9 mouse cellular contexts compared by ENCODE assay signal in the genomic region with DNA sequence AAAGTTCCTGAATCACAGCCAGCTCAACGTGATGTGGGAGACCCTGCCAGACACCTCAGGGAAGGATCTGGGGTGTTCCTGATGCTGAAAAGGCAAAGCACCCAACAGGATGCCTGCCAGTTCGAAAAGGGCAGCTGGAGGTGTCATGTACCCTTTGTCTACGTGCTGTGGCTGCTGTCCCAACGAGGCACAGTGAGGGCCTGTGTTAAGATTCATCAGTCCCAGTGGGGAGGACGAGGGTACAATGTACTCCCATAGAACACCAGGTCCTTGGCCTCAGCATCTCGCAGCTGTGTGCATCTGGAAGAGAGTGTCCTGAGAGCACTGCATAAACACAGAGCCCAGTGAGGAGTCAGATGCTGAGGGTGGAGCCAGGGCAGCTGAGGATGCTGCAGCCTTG.
DNase-seq lines count a peak whose midpoint lies in the region; ATAC-seq and TF ChIP-seq lines count a peak whose summit lies in the region.
"Had no signal": no experiment of that assay in that cellular context is flagged by ENCODE, and none has a peak within 500 bp of the region (broad histone marks: within the 10 kb centered on the region; RNA-seq: fewer than 3 reads in every experiment).

No protein-coding gene starts in this region.

- intact Hi-C loops in left cerebral cortex, postnatal 25 days (cut with DNase I) = no loop called here

- peak; percentile 70 for ATAC-seq in heart, postnatal 0 days (ENCODE audit: insufficient read depth, low read depth)

- no peaks in the 10 kb centered on the region for H3K4me1 ChIP-seq in heart, postnatal 0 days (ENCODE audit: control insufficient read depth, insufficient read depth)

- H3K9ac ChIP-seq in heart, postnatal 0 days (replicated peaks; ENCODE audit: low read depth, low read length) = no peak overlapping the region

- no peak overlapping the region for H3K4me3 ChIP-seq in heart, postnatal 0 days (ENCODE audit: low read depth, low read length)
- H3K4me3 ChIP-seq: embryonic facial prominence, embryonic 10.5 days had no signal

- no peaks in the 10 kb centered on the region for H3K9me3 ChIP-seq in heart, postnatal 0 days (replicated peaks; ENCODE audit: control insufficient read depth, low read length)
- H3K9me3 ChIP-seq: embryonic facial prominence, embryonic 10.5 days had no signal

- DNase-seq in right cerebral cortex, adult 2 months (ENCODE audit: low spot score in 2 of 2) = peak; percentile 5 to 26
- DNase-seq in right cerebral cortex, postnatal 4 days = no peak
- peak; percentile 24 for DNase-seq in heart, postnatal 0 days (ENCODE audit: low spot score)
- DNase-seq in left cerebral cortex, postnatal 25 days (ENCODE audit: low spot score in 2 of 2) = peak; percentile 24 to 58
- DNase-seq in telencephalon, adult 2 months (ENCODE audit: low read depth, low spot score) = peak; percentile 79
- no peak for DNase-seq in kidney, adult 11 months
- no peak for DNase-seq in thymus, postnatal 25 days
- no peak for DNase-seq in thymus, postnatal 4 days

- no peak overlapping the region for H3K4me2 ChIP-seq in heart, postnatal 0 days (ENCODE audit: low read depth, low read length)

- 46% methylated on average over 6 of the region's 6 CpGs for WGBS in heart, postnatal 0 days

- no peaks in the 10 kb centered on the region for H3K36me3 ChIP-seq in heart, postnatal 0 days (replicated peaks; ENCODE audit: control insufficient read depth, insufficient read depth, low read length)
- H3K36me3 ChIP-seq: embryonic facial prominence, embryonic 10.5 days had no signal

- no peaks in the 10 kb centered on the region for H3K27me3 ChIP-seq in heart, postnatal 0 days (ENCODE audit: control insufficient read depth, insufficient read depth, low read length)

- no peak for TF ChIP-seq EP300 in heart, postnatal 0 days (IDR thresholded peaks at IDR 0.05; ENCODE audit: low read depth)

- H3K27ac ChIP-seq in heart, postnatal 0 days (ENCODE audit: low read depth) = no peak overlapping the region; the same call in 1 of the 2 replicates
- H3K27ac ChIP-seq: embryonic facial prominence, embryonic 10.5 days had no signal

- TF ChIP-seq CTCF in heart, postnatal 0 days (IDR thresholded peaks at IDR 0.05; ENCODE audit: low read depth) = no peak

Comparison
In these comparisons a context has a peak if more than half of its experiments do, and no peak if none do; other contexts are left out.
1. DNase-seq: peak in right cerebral cortex, adult 2 months (2 of 2), heart, postnatal 0 days (single experiment), left cerebral cortex, postnatal 25 days (2 of 2) and telencephalon, adult 2 months (single experiment); none in right cerebral cortex, postnatal 4 days (single experiment), kidney, adult 11 months (single experiment), thymus, postnatal 25 days (single experiment) and thymus, postnatal 4 days (single experiment).